Mouse (Mus musculus): Measurements from ENCODE around the gene Elobl. TPM values are rescaled to one million over a fixed set of nuclear protein-coding genes. Genes with fewer than 3 reads are reported as not detected.

The Elobl gene
- polyA plus RNA-seq, 2 experiments = not detected

GRCm38 (mm10) chr11:88926566-88926965 is 40.2 kb downstream of the Elobl start:
- H3K27me3 ChIP-seq (ENCODE audit: control insufficient read depth, insufficient read depth, low read length) = no peaks in the 10 kb centered on the region
- no peak for TF ChIP-seq POLR2A (IDR thresholded peaks at IDR 0.05; ENCODE audit: borderline replicate concordance, extremely low read depth, insufficient read depth, insufficient read length)
- DNase-seq (ENCODE audit: low spot score) (no peak), ATAC-seq (ENCODE audit: low FRiP score, low read depth) (no peak)
- WGBS = 89% methylated on average over 5 of the region's 5 CpGs
- no peak overlapping the region for H3K4me2 ChIP-seq (replicated peaks; ENCODE audit: low read depth, low read length, severe bottlenecking)
- H3K4me1 ChIP-seq (ENCODE audit: control insufficient read depth, insufficient read depth, low read length) = no peaks in the 10 kb centered on the region
- no peak overlapping the region for H3K9ac ChIP-seq (ENCODE audit: low read depth, low read length, severe bottlenecking)
- no peak overlapping the region for H3K4me3 ChIP-seq (replicated peaks; ENCODE audit: low read length)
- no peaks in the 10 kb centered on the region for H3K9me3 ChIP-seq (ENCODE audit: control insufficient read depth, low read length)
- peaks cover 59% of the 10 kb centered on the region for H3K36me3 ChIP-seq (ENCODE audit: control insufficient read depth, insufficient read depth, low read length)
- H3K27ac ChIP-seq (replicated peaks; ENCODE audit: low read depth, low read length) = no peak overlapping the region

Other genes with a start within 250 kb of the Elobl start
- 36.5 and 45.3 TPM in 2 replicates for gene Msi2, start 248.4 kb downstream of the Elobl start, polyA plus RNA-seq (2012; rRNA removed)
- gene Msi2, start 248.4 kb downstream of the Elobl start, polyA plus RNA-seq (2014; fragmentation: Nextera tagmentation; extraction: Ambion mirVana) = 13.9 and 14.8 TPM in 2 replicates
- 31.4 and 33.5 TPM in 2 replicates for gene Akap1, start 102.3 kb downstream of the Elobl start, polyA plus RNA-seq (2012; rRNA removed)
- 14.9 and 15.0 TPM in 2 replicates for gene Akap1, start 102.3 kb downstream of the Elobl start, polyA plus RNA-seq (2014; fragmentation: Nextera tagmentation; extraction: Ambion mirVana)
- gene Scpep1, start 11.5 kb downstream of the Elobl start, polyA plus RNA-seq (2012; rRNA removed) = 42.3 and 46.5 TPM in 2 replicates
- gene Scpep1, start 11.5 kb downstream of the Elobl start, polyA plus RNA-seq (2014; fragmentation: Nextera tagmentation; extraction: Ambion mirVana) = 83.5 and 94.1 TPM in 2 replicates
- 20.1 and 21.6 TPM in 2 replicates for gene Coil, start 3.3 kb upstream of the Elobl start, polyA plus RNA-seq (2012; rRNA removed)
- gene Coil, start 3.3 kb upstream of the Elobl start, polyA plus RNA-seq (2014; fragmentation: Nextera tagmentation; extraction: Ambion mirVana) = 12.4 and 14.7 TPM in 2 replicates
- gene Trim25, start 32.4 kb upstream of the Elobl start, polyA plus RNA-seq (2012; rRNA removed) = 5.6 and 6.2 TPM in 2 replicates
- gene Trim25, start 32.4 kb upstream of the Elobl start, polyA plus RNA-seq (2014; fragmentation: Nextera tagmentation; extraction: Ambion mirVana) = 5.8 and 6.1 TPM in 2 replicates
- 6.2 and 7.0 TPM in 2 replicates for gene Dgke, start 99.9 kb upstream of the Elobl start, polyA plus RNA-seq (2012; rRNA removed)
- gene Dgke, start 99.9 kb upstream of the Elobl start, polyA plus RNA-seq (2014; fragmentation: Nextera tagmentation; extraction: Ambion mirVana) = 3.3 and 3.6 TPM in 2 replicates
- gene Gm525, start 106.9 kb upstream of the Elobl start, polyA plus RNA-seq (2012; rRNA removed) = 2.3 and 3.1 TPM in 2 replicates
- gene Gm525, start 106.9 kb upstream of the Elobl start, polyA plus RNA-seq (2014; fragmentation: Nextera tagmentation; extraction: Ambion mirVana) = 1.8 and 2.1 TPM in 2 replicates